Mouse (Mus musculus) E14TG2a.4 (cell line): ENCODE measurements at regions not wholly inside any gene's neighbourhood (a gene's known extent, or its start where the extent isn't known, plus 50 kb on each side); places are given as distances from the start of the nearest gene placed in this dataset.

Experiments used
- H3K27me3 ChIP-seq: 2 replicates; pipeline ENCODE4 v1.6.1; 2014; ENCODE audit warnings: low read length, control low read depth; ENCODE audit not compliant: insufficient read depth
- H3K36me3 ChIP-seq: 2 replicates; pipeline ENCODE4 v1.6.1; 2014; ENCODE audit warnings: low read length, control low read depth; ENCODE audit not compliant: insufficient read depth
- H3K4me1 ChIP-seq: replicated peaks from 2 replicates; pipeline ENCODE4 v1.6.1; 2014; ENCODE audit warnings: low read depth, low read length, control low read depth
- H3K4me3 ChIP-seq: replicated peaks from 2 replicates; pipeline ENCODE4 v1.5.1; 2014; ENCODE audit warnings: mild to moderate bottlenecking, low read length
- H3K9me3 ChIP-seq: 2 replicates; pipeline ENCODE4 v1.6.1; 2014; ENCODE audit warnings: low read length, control low read depth
- CTCF ChIP-seq: conservative IDR thresholded peaks from 2 replicates; pipeline ENCODE4 v1.5.1; 2014; ENCODE audit warnings: low read length
- NANOG ChIP-seq: IDR thresholded peaks from 2 replicates; pipeline ENCODE4 v1.6.1; 2014; ENCODE audit warnings: borderline replicate concordance, low read length, mixed read lengths
- POU5F1 ChIP-seq: IDR thresholded peaks from 2 replicates; pipeline ENCODE4 v1.6.1; 2014; ENCODE audit warnings: low read length, borderline replicate concordance

DNA sequence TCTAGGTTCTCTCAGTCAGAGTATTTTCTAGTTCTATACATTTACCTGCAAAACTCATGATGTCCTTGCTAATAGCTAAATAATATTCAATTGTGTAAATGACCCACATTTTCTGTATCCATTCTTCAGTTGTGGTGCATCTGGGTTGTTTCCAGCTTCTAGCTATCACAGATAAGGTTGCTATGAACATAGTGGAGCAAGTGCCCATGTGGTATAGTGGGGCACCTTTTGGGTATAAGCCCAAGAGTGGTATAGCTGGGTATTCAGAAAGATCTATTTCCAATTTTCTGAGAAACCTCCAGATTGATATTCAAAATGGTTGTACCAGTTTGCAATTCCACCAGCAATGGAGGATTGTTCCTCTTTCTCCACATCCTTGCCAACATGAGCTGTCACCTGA, 1835.1 kb upstream of the Lrrc6 start:
- no peaks in the 10 kb centered on the region for H3K36me3 ChIP-seq
- TF ChIP-seq CTCF (no peak), NANOG (no peak), POU5F1 (no peak)
- peaks cover 5% of the 10 kb centered on the region for H3K4me1 ChIP-seq
- H3K9me3 ChIP-seq = no peaks in the 10 kb centered on the region
- no peak overlapping the region for H3K4me3 ChIP-seq
- no peaks in the 10 kb centered on the region for H3K27me3 ChIP-seq

DNA sequence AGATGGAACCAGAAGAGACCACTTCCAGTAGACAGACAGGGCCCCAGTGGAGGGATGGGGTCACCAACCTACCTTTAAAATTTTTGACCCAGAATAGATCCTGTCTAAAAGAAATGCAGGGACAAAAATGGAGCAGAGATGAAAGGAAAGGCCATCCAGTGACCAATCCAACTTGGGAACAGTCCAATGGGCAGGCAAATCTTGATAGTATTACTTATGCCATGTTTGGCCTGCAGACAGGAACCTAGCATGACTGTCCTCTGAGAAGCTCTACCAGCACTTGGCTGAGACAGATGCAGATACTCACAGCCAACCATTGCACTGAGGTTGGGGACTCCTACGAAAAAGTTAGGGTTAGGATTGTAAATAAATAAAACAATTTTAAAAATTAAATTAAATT, 1815.4 kb upstream of the Lrrc6 start:
- Histone ChIP-seq H3K36me3 (no peaks in the 10 kb centered on the region), H3K9me3 (no peaks in the 10 kb centered on the region), H3K27me3 (no peaks in the 10 kb centered on the region), H3K4me1 (no peaks in the 10 kb centered on the region), H3K4me3 (no peak overlapping the region)
- TF ChIP-seq NANOG (no peak), CTCF (no peak), POU5F1 (no peak)
